Mouse (Mus musculus) ES-E14 (cell line): ENCODE measurements around the gene Hoxb3. TPM values are rescaled to one million over a fixed set of nuclear protein-coding genes. Genes with fewer than 3 reads are reported as not detected.

Experiments used
- DNase-seq: peaks from one replicate; pipeline ENCODE4 v3.0.0-alpha.2; 2013; ENCODE audit warnings: low read depth, low spot score
- H3K27ac ChIP-seq: 2 replicates; pipeline ENCODE4 v1.5.1; 2012; ENCODE audit warnings: low read depth, mild to moderate bottlenecking, low read length, moderate library complexity, mixed read lengths; ENCODE audit not compliant: poor library complexity, insufficient read depth, severe bottlenecking
- H3K36me3 ChIP-seq: 2 replicates; pipeline ENCODE4 v1.6.1; 2012; ENCODE audit warnings: mild to moderate bottlenecking, low read length, moderate library complexity, mixed read lengths; ENCODE audit not compliant: control insufficient read depth, poor library complexity, insufficient read depth, severe bottlenecking
- H3K4me1 ChIP-seq, 2 experiments: fragments of 150-350 bp in 1 of 2; sonication (generic) in 1 of 2; 2 replicates each; pipeline ENCODE4 v1.6.1; 2012; ENCODE audit warnings: low read length in 2 of 2, mild to moderate bottlenecking in 1 of 2, mixed read lengths in 1 of 2; ENCODE audit not compliant: control insufficient read depth in 2 of 2, insufficient read depth in 2 of 2, poor library complexity in 1 of 2
- H3K4me3 ChIP-seq, 2 experiments: fragments of 150-350 bp in 1 of 2; sonication (generic) in 1 of 2; 2 replicates each; pipeline ENCODE4 v1.5.1; 2012; ENCODE audit warnings: low read length in 2 of 2, low read depth in 1 of 2, mild to moderate bottlenecking in 1 of 2, mixed read lengths in 1 of 2; ENCODE audit not compliant: insufficient read depth in 1 of 2, poor library complexity in 1 of 2, severe bottlenecking in 1 of 2
- H3K9ac ChIP-seq: 2 replicates; pipeline ENCODE4 v1.6.1; 2012; ENCODE audit warnings: low read depth, mild to moderate bottlenecking, low read length, mixed read lengths; ENCODE audit not compliant: poor library complexity, insufficient read depth, severe bottlenecking
- H3K9me3 ChIP-seq: fragments of 150-350 bp; sonication (generic); 2 replicates; pipeline ENCODE4 v1.6.1; 2012; ENCODE audit warnings: low read depth, mild to moderate bottlenecking, low read length; ENCODE audit not compliant: control insufficient read depth, insufficient read depth
- CHD2 ChIP-seq: IDR thresholded peaks from 2 replicates; pipeline ENCODE4 v1.6.1; 2014; ENCODE audit warnings: mild to moderate bottlenecking, low read depth, low read length, inconsistent platforms
- HCFC1 ChIP-seq: IDR thresholded peaks from 2 replicates; pipeline ENCODE4 v1.6.1; 2012; ENCODE audit warnings: low read length, inconsistent platforms, borderline replicate concordance; ENCODE audit not compliant: insufficient read depth
- MAFK ChIP-seq: IDR thresholded peaks from 2 replicates; pipeline ENCODE4 v1.6.1; 2014; ENCODE audit warnings: mild to moderate bottlenecking, low read depth, low read length, inconsistent platforms; ENCODE audit not compliant: insufficient read depth
- ZC3H11A ChIP-seq: IDR thresholded peaks from 2 replicates; pipeline ENCODE4 v1.6.1; 2012; ENCODE audit warnings: low read depth, mild to moderate bottlenecking, inconsistent platforms, low read length, borderline replicate concordance
- ZNF384 ChIP-seq: IDR thresholded peaks from 2 replicates; pipeline ENCODE4 v1.6.1; 2012; ENCODE audit warnings: low read depth, low read length, inconsistent platforms
- in situ Hi-C, 2 experiments: fragments of 600-800 bp; cut with MboI; formaldehyde crosslinking; loops; one replicate each; pipeline ENCODE4 v1.15.1; 2025; ENCODE audit warnings: low sequenced_read_pairs in 2 of 2, inconsistent platforms in 1 of 2; ENCODE audit not compliant: unreplicated experiment in 2 of 2
- total RNA-seq: library from RNA; depleted of rRNA; stranded (reverse); fragments of 300-350 nt; gene quantifications from 2 replicates; pipeline ENCODE4 v1.2.3, GENCODE M21; 2012

The Hoxb3 gene
- total RNA-seq, 1 experiment: 0.54 TPM

GRCm38 (mm10) chr11:96316696-96317607 lies 6.2 kb upstream of the Hoxb3 start:
- Histone ChIP-seq H3K27ac (no peak overlapping the region), H3K4me3 (no peak overlapping the region), H3K36me3 (no peaks in the 10 kb centered on the region), H3K9ac (no peak overlapping the region), H3K9me3 (no peaks in the 10 kb centered on the region), H3K4me1 (peaks cover 0 to 5% of the 10 kb centered on the region in 2 experiments; a peak in 2 of 4 replicates)
- no peak for DNase-seq
- TF ChIP-seq MAFK (no peak), ZC3H11A (no peak), ZNF384 (no peak), HCFC1 (no peak), CHD2 (no peak)
- in situ Hi-C loops: no loop called here

DNA sequence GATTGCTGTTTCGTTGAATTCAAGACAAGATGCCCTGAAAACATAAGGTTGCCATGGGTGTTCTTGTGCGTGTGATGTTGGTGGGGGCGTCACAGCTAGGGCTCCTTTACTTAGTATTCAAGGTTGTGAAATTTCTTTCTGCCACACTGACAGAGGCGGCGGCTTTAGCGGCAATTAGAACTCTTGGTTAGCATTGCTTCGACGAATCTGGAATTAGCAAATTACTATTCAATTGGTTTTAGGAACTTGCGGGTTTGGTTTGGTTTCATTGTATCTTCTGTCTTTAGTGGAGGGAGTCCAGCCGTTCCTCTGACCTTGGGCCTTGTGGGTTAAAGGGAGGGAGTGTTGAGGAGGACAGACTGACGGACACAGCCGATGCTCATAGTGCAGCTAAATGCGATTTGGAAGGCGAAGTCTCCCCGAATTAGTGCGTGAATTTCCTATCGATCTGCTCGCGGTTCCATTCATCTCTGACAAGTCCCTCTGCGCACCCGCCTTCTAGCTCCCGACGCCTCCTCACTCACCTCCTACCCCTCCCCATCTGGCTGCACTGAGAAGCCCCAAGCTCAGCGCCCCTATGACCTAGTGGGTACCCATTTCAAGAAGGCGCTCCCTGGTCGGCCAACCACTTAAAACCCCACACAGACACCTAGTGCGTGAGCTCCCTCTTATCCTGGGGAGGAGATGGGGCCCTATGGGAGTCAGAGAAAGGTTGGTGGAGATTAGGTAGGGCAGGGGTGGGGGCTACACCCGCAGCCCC lies 5.3 kb upstream of the Hoxb3 start, which contains the start of gene Hoxb4:
Hoxb4 (plus strand) TSS at position 660 of the 760 bp plus-strand sequence.
- no peak within 1 kb of the TSS for H3K9ac ChIP-seq
- no peak within 1 kb of the TSS for H3K27ac ChIP-seq
- H3K9me3 ChIP-seq: no peaks in the 10 kb centered on the region
- TF ChIP-seq ZNF384: no peak
- H3K4me1 ChIP-seq: no peaks in the 10 kb centered on the region
- no peak for DNase-seq
- in situ Hi-C loops: no loop called here
- no peaks in the 10 kb centered on the region for H3K36me3 ChIP-seq
- H3K4me3 ChIP-seq: peak within 1 kb of the TSS; percentile 48 to 65

GRCm38 (mm10) chr11:96318368-96319070 lies 4.6 kb upstream of the Hoxb3 start:
- Histone ChIP-seq H3K9ac (no peak overlapping the region), H3K36me3 (no peaks in the 10 kb centered on the region), H3K4me1 (no peaks in the 10 kb centered on the region), H3K4me3 (peak overlapping the region; percentile 48 to 65), H3K27ac (no peak overlapping the region), H3K9me3 (no peaks in the 10 kb centered on the region)
- no peak for DNase-seq
- TF ChIP-seq MAFK (no peak), HCFC1 (no peak), ZNF384 (no peak), CHD2 (no peak), ZC3H11A (no peak)
- in situ Hi-C loops: no loop called here

GRCm38 (mm10) chr11:96319071-96319902 lies 3.8 kb upstream of the Hoxb3 start:
- DNase-seq: no peak

More at GRCm38 (mm10) chr11:96319071-96319902, 3.8 kb upstream of the Hoxb3 start:
- Histone ChIP-seq H3K27ac (no peak overlapping the region), H3K36me3 (no peaks in the 10 kb centered on the region), H3K4me3 (peak overlapping the region; percentile 39 to 65), H3K4me1 (no peaks in the 10 kb centered on the region), H3K9me3 (no peaks in the 10 kb centered on the region), H3K9ac (no peak overlapping the region)
- in situ Hi-C loops: no loop called here
- TF ChIP-seq ZNF384: 0 out of 2 replicates have a peak, but pooled peaks have one; percentile 44
- TF ChIP-seq ZC3H11A: no peak
- TF ChIP-seq HCFC1: 0 out of 2 replicates have a peak, but pooled peaks have one; percentile 15
- TF ChIP-seq CHD2: no peak
- TF ChIP-seq MAFK: no peak
